Mouse (Mus musculus) spleen, adult 2 months (tissue): Measurements from ENCODE around the gene Gnb3.

Experiments used
- CTCF ChIP-seq: fragments of 200-500 bp; IDR thresholded peaks from 2 replicates; pipeline ENCODE4 v1.5.1; 2011; ENCODE audit warnings: mild to moderate bottlenecking, inconsistent platforms; ENCODE audit not compliant: insufficient read depth, insufficient read length, insufficient replicate concordance; ENCODE audit errors: extremely low read depth
- POLR2A ChIP-seq: fragments of 200-500 bp; IDR thresholded peaks from 2 replicates; pipeline ENCODE4 v1.6.1; 2011; ENCODE audit warnings: low read depth, low read length, inconsistent platforms

DNA sequence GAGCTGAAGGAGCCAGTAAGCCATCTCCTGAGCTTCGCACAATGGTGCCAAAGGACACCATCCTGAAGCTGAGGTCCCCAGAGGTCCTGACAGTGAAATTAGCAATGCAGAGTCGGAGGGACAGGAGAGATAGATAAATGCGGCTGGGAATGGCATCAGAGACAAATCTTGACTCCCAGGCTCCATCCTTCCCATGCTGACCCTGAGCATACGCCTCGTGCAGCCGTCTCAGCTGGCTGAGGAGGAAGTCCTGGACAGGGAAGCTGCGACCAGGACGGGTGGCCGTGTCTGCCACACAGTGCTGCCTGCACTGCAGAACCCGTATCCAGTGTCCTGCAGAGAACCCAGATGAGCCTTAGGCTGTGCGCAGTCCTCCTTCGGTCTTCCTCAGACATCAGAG is 14.6 kb upstream of the Gnb3 start:
- TF ChIP-seq CTCF, result no peak
- TF ChIP-seq POLR2A, result no peak
